Mouse (Mus musculus) bone marrow, adult 2 months (tissue): ENCODE measurements around the gene Prkcb.

Experiments
- CTCF ChIP-seq: fragments of 200-500 bp; IDR thresholded peaks from 2 replicates; pipeline ENCODE4 v1.5.1; 2011; ENCODE audit warnings: low read length, control low read depth; ENCODE audit not compliant: control insufficient read depth, insufficient read depth
- POLR2A ChIP-seq: fragments of 200-500 bp; IDR thresholded peaks from 2 replicates; pipeline ENCODE4 v1.6.1; 2011; ENCODE audit warnings: low read depth, mild to moderate bottlenecking, control low read depth, low read length, borderline replicate concordance; ENCODE audit not compliant: control insufficient read depth

- TF ChIP-seq CTCF (no peak), POLR2A (no peak)
Observed at GRCm38 (mm10) chr7:122577571-122577970, 289.0 kb downstream of the Prkcb start.
